Mouse (Mus musculus) thymus, adult 2 months (tissue): ENCODE results near the gene Scaf11. TPM values are rescaled to one million over a fixed set of nuclear protein-coding genes. Genes with fewer than 3 reads are reported as not detected.
A peak's percentile ranks its signal among the peaks of the same experiment; 100 is the strongest.

Experiments used
- DNase-seq: peaks from one replicate; pipeline ENCODE4 v3.0.0; 2021
- H3K27ac ChIP-seq: fragments of 200-500 bp; 2 replicates; pipeline ENCODE4 v1.5.1; 2012; ENCODE audit warnings: low read length, control low read depth; ENCODE audit not compliant: control insufficient read depth, insufficient read depth
- H3K27me3 ChIP-seq: fragments of 200-500 bp; 2 replicates; pipeline ENCODE4 v1.6.1; 2012; ENCODE audit warnings: mild to moderate bottlenecking, low read length, moderate library complexity, mixed read lengths; ENCODE audit not compliant: control insufficient read depth, insufficient read depth
- H3K36me3 ChIP-seq: fragments of 200-500 bp; 2 replicates; pipeline ENCODE4 v1.6.1; 2012; ENCODE audit warnings: mild to moderate bottlenecking, low read length, moderate library complexity; ENCODE audit not compliant: control insufficient read depth, insufficient read depth
- H3K4me1 ChIP-seq: fragments of 200-500 bp; replicated peaks from 2 replicates; pipeline ENCODE4 v1.6.1; 2012; ENCODE audit warnings: low read length; ENCODE audit not compliant: control insufficient read depth, insufficient read depth
- H3K4me3 ChIP-seq: fragments of 200-500 bp; 2 replicates; pipeline ENCODE4 v1.5.1; 2012; ENCODE audit warnings: mild to moderate bottlenecking, low read length, control low read depth, moderate library complexity; ENCODE audit not compliant: control insufficient read depth, insufficient read depth
- CTCF ChIP-seq: fragments of 200-500 bp; IDR thresholded peaks from 2 replicates; pipeline ENCODE4 v1.5.1; 2012; ENCODE audit warnings: mild to moderate bottlenecking, control low read depth, low read length, moderate library complexity, borderline replicate concordance; ENCODE audit not compliant: control insufficient read depth, poor library complexity, insufficient read depth; ENCODE audit errors: extremely low read depth
- POLR2A ChIP-seq: fragments of 200-500 bp; IDR thresholded peaks from 2 replicates; pipeline ENCODE4 v1.6.1; 2012; ENCODE audit warnings: mild to moderate bottlenecking, low read length, control low read depth, moderate library complexity; ENCODE audit not compliant: control insufficient read depth, poor library complexity, insufficient read depth; ENCODE audit errors: extremely low read depth
- WGBS: fragments of 180-500 bp; shearing (Covaris S2); methylation state at CpG from one replicate; pipeline ENCODE4 v1.1.7; 2018; 5-methylcytosine and 5-hydroxymethylcytosine counted together
- polyA plus RNA-seq: library from polyadenylated mRNA; depleted of rRNA; stranded (reverse); fragments of >200 nt; gene quantifications from 2 replicates; pipeline ENCODE4 v1.2.3, GENCODE M21; 2012

Gene Scaf11
- polyA plus RNA-seq, 1 experiment = 32.4 TPM

DNA sequence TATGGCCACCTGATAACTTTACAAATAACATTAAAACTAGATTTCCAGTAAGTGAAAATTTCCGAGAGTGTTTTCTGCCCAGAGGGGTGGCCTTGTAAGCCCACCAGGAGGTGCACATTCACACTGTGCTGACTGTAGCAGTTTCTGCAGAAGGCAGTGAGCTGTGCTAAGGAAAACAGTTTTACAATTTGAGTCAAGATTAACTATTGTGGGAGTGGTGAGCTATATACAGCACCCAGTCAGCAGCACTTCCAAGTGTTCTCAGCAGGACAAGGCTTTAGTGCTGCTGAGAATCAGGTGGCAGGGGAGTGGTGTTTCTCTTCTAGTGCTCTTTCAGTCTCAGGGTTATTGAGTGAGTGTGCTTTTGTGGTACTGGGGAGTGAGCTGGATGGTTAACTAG, 72.1 kb downstream of the Scaf11 start:
- Histone ChIP-seq H3K36me3 (peaks cover 22% of the 10 kb centered on the region), H3K4me1 (no peaks in the 10 kb centered on the region), H3K4me3 (no peak overlapping the region), H3K27me3 (no peaks in the 10 kb centered on the region), H3K27ac (no peak overlapping the region)
- no peak for DNase-seq
- 100% methylated on average over 1 of the region's 1 CpGs for WGBS
- no peak for TF ChIP-seq CTCF
- no peak for TF ChIP-seq POLR2A

DNA sequence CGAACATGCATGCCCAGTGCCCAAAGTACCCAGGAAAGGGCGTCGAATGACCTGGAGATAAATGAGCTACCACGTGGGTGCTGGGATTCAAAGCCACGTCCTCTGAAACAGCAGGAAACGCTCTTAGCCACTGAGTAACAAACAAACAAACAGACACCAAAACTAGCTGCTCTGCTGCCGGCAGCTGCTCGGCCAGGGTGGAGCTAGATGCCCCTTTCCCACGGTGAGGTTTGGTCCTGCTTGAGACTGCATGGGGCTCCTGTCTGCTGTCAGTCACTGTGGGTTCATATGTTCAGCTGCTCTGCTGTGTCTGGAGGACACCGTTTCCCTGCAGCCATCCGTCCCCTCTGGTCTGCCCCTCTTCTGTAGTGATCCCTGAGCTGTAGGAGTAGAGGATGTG, 78.4 kb downstream of the Scaf11 start:
- no peak overlapping the region for H3K4me3 ChIP-seq
- 97% methylated on average over 11 of the region's 11 CpGs for WGBS
- no peaks in the 10 kb centered on the region for H3K27me3 ChIP-seq
- peaks cover 27% of the 10 kb centered on the region for H3K36me3 ChIP-seq
- no peak for DNase-seq
- no peak overlapping the region for H3K27ac ChIP-seq
- TF ChIP-seq CTCF (no peak), POLR2A (no peak)
- no peaks in the 10 kb centered on the region for H3K4me1 ChIP-seq

- peaks cover 24% of the 10 kb centered on the region for H3K36me3 ChIP-seq
- no peak overlapping the region for H3K4me3 ChIP-seq
- DNase-seq = no peak
- no peaks in the 10 kb centered on the region for H3K27me3 ChIP-seq
- no peak for TF ChIP-seq CTCF
- TF ChIP-seq POLR2A = no peak
- no peak overlapping the region for H3K27ac ChIP-seq
- H3K4me1 ChIP-seq = no peaks in the 10 kb centered on the region
- WGBS = 90% methylated on average over 7 of the region's 7 CpGs
Observed at GRCm38 (mm10) chr15:96377701-96378100, 82.9 kb downstream of the Scaf11 start.

GRCm38 (mm10) chr15:96377263-96377662, 83.4 kb downstream of the Scaf11 start:
- no peak for DNase-seq
- H3K36me3 ChIP-seq = peaks cover 27% of the 10 kb centered on the region
- H3K27ac ChIP-seq = no peak overlapping the region
- no peaks in the 10 kb centered on the region for H3K27me3 ChIP-seq
- WGBS = 23% methylated on average over 5 of the region's 5 CpGs
- no peak overlapping the region for H3K4me3 ChIP-seq
- TF ChIP-seq CTCF (no peak), POLR2A (no peak)
- H3K4me1 ChIP-seq = no peaks in the 10 kb centered on the region

GRCm38 (mm10) chr15:96376214-96376613, 84.4 kb downstream of the Scaf11 start:
- no peak overlapping the region for H3K4me3 ChIP-seq
- no peaks in the 10 kb centered on the region for H3K4me1 ChIP-seq
- no peak for DNase-seq
- no peak overlapping the region for H3K27ac ChIP-seq
- H3K27me3 ChIP-seq = no peaks in the 10 kb centered on the region
- WGBS = 94% methylated on average over 2 of the region's 2 CpGs
- TF ChIP-seq POLR2A (no peak), CTCF (no peak)
- peaks cover 38% of the 10 kb centered on the region for H3K36me3 ChIP-seq

GRCm38 (mm10) chr15:96373161-96373560, 87.5 kb downstream of the Scaf11 start:
- Histone ChIP-seq H3K4me1 (no peaks in the 10 kb centered on the region), H3K27me3 (no peaks in the 10 kb centered on the region), H3K36me3 (peaks cover 50% of the 10 kb centered on the region), H3K4me3 (no peak overlapping the region), H3K27ac (no peak overlapping the region)
- 94% methylated on average over 5 of the region's 5 CpGs for WGBS
- peak; percentile 12 for DNase-seq
- TF ChIP-seq CTCF (no peak), POLR2A (no peak)

- 94% methylated on average over 6 of the region's 6 CpGs for WGBS
Observed at GRCm38 (mm10) chr15:96372628-96373027, 88.0 kb downstream of the Scaf11 start.

More at GRCm38 (mm10) chr15:96372628-96373027, 88.0 kb downstream of the Scaf11 start:
- TF ChIP-seq CTCF (no peak), POLR2A (no peak)
- Histone ChIP-seq H3K27me3 (no peaks in the 10 kb centered on the region), H3K4me1 (no peaks in the 10 kb centered on the region), H3K4me3 (no peak overlapping the region), H3K36me3 (peaks cover 56% of the 10 kb centered on the region), H3K27ac (no peak overlapping the region)
- DNase-seq = no peak
